Mouse (Mus musculus): ENCODE results near the gene Nans.

DNA sequence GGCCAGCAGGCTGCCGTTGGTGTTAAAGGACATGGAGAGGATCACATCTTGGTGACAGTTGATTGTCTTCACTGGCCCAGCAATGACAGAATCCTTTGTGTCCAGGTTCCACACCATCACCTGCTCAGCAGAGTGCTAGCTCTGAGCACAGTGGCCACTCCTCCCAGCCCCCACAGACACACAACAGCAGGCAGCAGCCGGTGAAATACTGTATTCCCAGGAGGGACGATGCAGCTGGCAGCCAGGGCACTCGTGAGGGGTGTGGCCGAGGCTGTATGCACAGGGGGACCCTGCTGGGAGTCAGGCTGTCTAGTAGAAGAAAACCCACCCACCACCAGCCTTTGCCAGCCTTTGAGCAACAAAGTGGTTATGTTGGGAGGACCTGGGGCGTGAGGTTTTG lies 57.7 kb downstream of the Nans start:
- TF ChIP-seq POLR2A (IDR thresholded peaks at IDR 0.05; ENCODE audit: insufficient read length, low read depth) (no peak), CEBPB (IDR thresholded peaks at IDR 0.05; ENCODE audit: insufficient read depth, poor library complexity, severe bottlenecking) (no peak), MAX (IDR thresholded peaks at IDR 0.05; ENCODE audit: low read depth) (no peak), USF1 (IDR thresholded peaks at IDR 0.05; ENCODE audit: low read depth) (no peak), POLR2AphosphoS2 (IDR thresholded peaks at IDR 0.05; ENCODE audit: insufficient read length, low read depth) (no peak), MYOD1 (IDR thresholded peaks at IDR 0.05; ENCODE audit: control insufficient read depth in 1 of 3, insufficient read length in 2 of 3, low read depth in 2 of 3) (peak in 2 of 3 experiments; percentile 39 to 47), MYOG (IDR thresholded peaks at IDR 0.05; ENCODE audit: control insufficient read depth in 1 of 3, insufficient read depth in 1 of 3, insufficient read length in 2 of 3, low read depth in 2 of 3) (peak in 2 of 3 experiments; percentile 45 to 67)
